Mouse (Mus musculus): ENCODE results near the gene Alox12. TPM values are rescaled to one million over a fixed set of nuclear protein-coding genes. Genes with fewer than 3 reads are reported as not detected.

Gene Alox12
- total RNA-seq, 1 experiment from 2014 or later: 1.6 TPM

- ATAC-seq (replicated peaks; ENCODE audit: insufficient number of reproducible peaks, low FRiP score, low TSS enrichment, poor library complexity, severe bottlenecking): no peak
These were observed 5.0 kb downstream of the Alox12 start for GRCm38 (mm10) chr11:70250150-70250549.

GRCm38 (mm10) chr11:70247136-70247845, 7.9 kb downstream of the Alox12 start:
- ATAC-seq (replicated peaks; ENCODE audit: insufficient number of reproducible peaks, low FRiP score, low TSS enrichment, poor library complexity, severe bottlenecking): peak; percentile 79

- ATAC-seq (replicated peaks; ENCODE audit: insufficient number of reproducible peaks, low FRiP score, low TSS enrichment, poor library complexity, severe bottlenecking): no peak
These were observed 12.6 kb downstream of the Alox12 start for GRCm38 (mm10) chr11:70242591-70242990.

- peak; percentile 70 for ATAC-seq (replicated peaks; ENCODE audit: insufficient number of reproducible peaks, low FRiP score, low TSS enrichment, poor library complexity, severe bottlenecking)
These were observed 15.4 kb downstream of the Alox12 start, which contains the start of the genes Gm21988 and Rnasek for GRCm38 (mm10) chr11:70239541-70240279. Gene Gm21988 (minus strand): TSS chr11:70239830. Gene Rnasek (minus strand): TSS chr11:70239842.

GRCm38 (mm10) chr11:70238591-70239440, 16.3 kb downstream of the Alox12 start:
- no peak for ATAC-seq (replicated peaks; ENCODE audit: insufficient number of reproducible peaks, low FRiP score, low TSS enrichment, poor library complexity, severe bottlenecking)

GRCm38 (mm10) chr11:70237457-70238167, 17.5 kb downstream of the Alox12 start, which contains the start of gene 0610010K14Rik:
Gene 0610010K14Rik (minus strand): TSS chr11:70237914.
- peak; percentile 82 for ATAC-seq (replicated peaks; ENCODE audit: insufficient number of reproducible peaks, low FRiP score, low TSS enrichment, poor library complexity, severe bottlenecking)

- ATAC-seq (replicated peaks; ENCODE audit: insufficient number of reproducible peaks, low FRiP score, low TSS enrichment, poor library complexity, severe bottlenecking): no peak
These were observed 18.4 kb downstream of the Alox12 start for GRCm38 (mm10) chr11:70236717-70237116.

GRCm38 (mm10) chr11:70235254-70235900, 19.8 kb downstream of the Alox12 start:
- no peak for ATAC-seq (replicated peaks; ENCODE audit: insufficient number of reproducible peaks, low FRiP score, low TSS enrichment, poor library complexity, severe bottlenecking)

- ATAC-seq (replicated peaks; ENCODE audit: insufficient number of reproducible peaks, low FRiP score, low TSS enrichment, poor library complexity, severe bottlenecking): no peak
These were observed 20.7 kb downstream of the Alox12 start for GRCm38 (mm10) chr11:70234497-70234896.

- ATAC-seq (replicated peaks; ENCODE audit: insufficient number of reproducible peaks, low FRiP score, low TSS enrichment, poor library complexity, severe bottlenecking): no peak
These were observed 21.1 kb downstream of the Alox12 start for GRCm38 (mm10) chr11:70234037-70234436.

GRCm38 (mm10) chr11:70233016-70233415, 22.1 kb downstream of the Alox12 start:
- ATAC-seq (replicated peaks; ENCODE audit: insufficient number of reproducible peaks, low FRiP score, low TSS enrichment, poor library complexity, severe bottlenecking): no peak

- no peak for ATAC-seq (replicated peaks; ENCODE audit: insufficient number of reproducible peaks, low FRiP score, low TSS enrichment, poor library complexity, severe bottlenecking)
These were observed 22.6 kb downstream of the Alox12 start for GRCm38 (mm10) chr11:70232546-70232945.

GRCm38 (mm10) chr11:70230239-70230727, 24.9 kb downstream of the Alox12 start:
- peak; percentile 86 for ATAC-seq (replicated peaks; ENCODE audit: insufficient number of reproducible peaks, low FRiP score, low TSS enrichment, poor library complexity, severe bottlenecking)

GRCm38 (mm10) chr11:70229260-70230010, 25.7 kb downstream of the Alox12 start, which contains the start of gene Bcl6b:
Gene Bcl6b (minus strand): TSS chr11:70229798.
- ATAC-seq (replicated peaks; ENCODE audit: insufficient number of reproducible peaks, low FRiP score, low TSS enrichment, poor library complexity, severe bottlenecking): no peak

- peak; percentile 59 for ATAC-seq (replicated peaks; ENCODE audit: insufficient number of reproducible peaks, low FRiP score, low TSS enrichment, poor library complexity, severe bottlenecking)
These were observed 26.3 kb downstream of the Alox12 start for GRCm38 (mm10) chr11:70228828-70229227.

- ATAC-seq (replicated peaks; ENCODE audit: insufficient number of reproducible peaks, low FRiP score, low TSS enrichment, poor library complexity, severe bottlenecking): no peak
These were observed 27.4 kb downstream of the Alox12 start for GRCm38 (mm10) chr11:70227661-70228245.

GRCm38 (mm10) chr11:70227126-70227525, 28.0 kb downstream of the Alox12 start:
- no peak for ATAC-seq (replicated peaks; ENCODE audit: insufficient number of reproducible peaks, low FRiP score, low TSS enrichment, poor library complexity, severe bottlenecking)
